In the genomic region with DNA sequence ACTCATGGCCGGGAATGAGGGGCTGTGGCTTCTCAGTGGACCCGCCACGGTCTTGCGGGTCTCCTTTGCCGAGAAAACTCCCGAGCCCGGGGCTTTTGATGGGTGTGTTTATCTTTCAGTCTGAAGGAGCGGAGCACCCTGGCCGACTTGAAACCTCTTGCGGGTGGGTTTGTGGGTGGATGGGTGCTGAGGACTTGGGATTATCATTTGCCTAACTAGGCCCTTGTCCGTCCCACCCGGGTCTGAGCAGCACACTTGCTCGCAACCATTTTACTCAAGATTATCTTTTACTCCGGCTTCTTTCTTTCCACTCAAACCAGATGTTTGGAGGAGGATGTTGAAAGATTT, we compare ENCODE assay signal across 8 mouse cellular contexts. TPM values are rescaled to one million over a fixed set of nuclear protein-coding genes. Genes with fewer than 3 reads are reported as not detected.
A peak's percentile ranks its signal among the peaks of the same experiment; 100 is the strongest.
DNase-seq lines count a peak whose midpoint lies in the region; ATAC-seq and TF ChIP-seq lines count a peak whose summit lies in the region.

No protein-coding gene starts in this region.

- peaks cover 33% of the 10 kb centered on the region for H3K4me1 ChIP-seq in kidney, embryonic 15.5 days
- H3K4me1 ChIP-seq in bone marrow macrophage, adult 2 months (ENCODE audit: control insufficient read depth, insufficient read depth, low read length): peaks cover 19% of the 10 kb centered on the region
- peaks cover 34% of the 10 kb centered on the region for H3K4me1 ChIP-seq in hindbrain, embryonic 15.5 days (replicated peaks)
- H3K4me1 ChIP-seq in midbrain, embryonic 15.5 days: peaks cover 30% of the 10 kb centered on the region

- no peak for DNase-seq in kidney, postnatal 25 days
- no peak for DNase-seq in cerebellum, adult 9-10 months
- no peak for DNase-seq in urinary bladder, adult 2 months (ENCODE audit: low spot score)
- no peak for DNase-seq in thymus, postnatal 0 days (ENCODE audit: low spot score)

- WGBS in kidney, embryonic 15.5 days: under 1% methylated on average over 14 of the region's 14 CpGs
- WGBS in hindbrain, embryonic 15.5 days: 1% methylated on average over 14 of the region's 14 CpGs
- WGBS in midbrain, embryonic 15.5 days: under 1% methylated on average over 14 of the region's 14 CpGs

- no peaks in the 10 kb centered on the region for H3K27me3 ChIP-seq in kidney, embryonic 15.5 days
- H3K27me3 ChIP-seq in hindbrain, embryonic 15.5 days: no peaks in the 10 kb centered on the region
- H3K27me3 ChIP-seq in midbrain, embryonic 15.5 days (replicated peaks): no peaks in the 10 kb centered on the region

- peak overlapping the region; percentile 58 for H3K4me2 ChIP-seq in kidney, embryonic 15.5 days
- H3K4me2 ChIP-seq in hindbrain, embryonic 15.5 days: peak overlapping the region; percentile 64
- H3K4me2 ChIP-seq in midbrain, embryonic 15.5 days: peak overlapping the region; percentile 67

- TF ChIP-seq POLR2A in bone marrow macrophage, adult 2 months (IDR thresholded peaks at IDR 0.05; ENCODE audit: borderline replicate concordance, low read depth, low read length): no peak

- peak overlapping the region; percentile 84 for H3K4me3 ChIP-seq in kidney, embryonic 15.5 days (replicated peaks)
- peak overlapping the region; percentile 87 for H3K4me3 ChIP-seq in bone marrow macrophage, adult 2 months (ENCODE audit: insufficient read depth, low read length)
- H3K4me3 ChIP-seq in hindbrain, embryonic 15.5 days: peak overlapping the region; percentile 85
- peak overlapping the region; percentile 92 for H3K4me3 ChIP-seq in midbrain, embryonic 15.5 days

- peak overlapping the region; percentile 92 for H3K9ac ChIP-seq in kidney, embryonic 15.5 days
- H3K9ac ChIP-seq in hindbrain, embryonic 15.5 days: peak overlapping the region; percentile 91
- H3K9ac ChIP-seq in midbrain, embryonic 15.5 days: peak overlapping the region; percentile 99

- peaks cover 3% of the 10 kb centered on the region; the same call in 1 of the 2 replicates for H3K36me3 ChIP-seq in kidney, embryonic 15.5 days
- no peaks in the 10 kb centered on the region for H3K36me3 ChIP-seq in hindbrain, embryonic 15.5 days
- H3K36me3 ChIP-seq in midbrain, embryonic 15.5 days (replicated peaks): peaks cover 3% of the 10 kb centered on the region; the same call in 1 of the 2 replicates

- H3K9me3 ChIP-seq in kidney, embryonic 15.5 days (replicated peaks): no peaks in the 10 kb centered on the region
- H3K9me3 ChIP-seq in hindbrain, embryonic 15.5 days: no peaks in the 10 kb centered on the region
- no peaks in the 10 kb centered on the region for H3K9me3 ChIP-seq in midbrain, embryonic 15.5 days

- ATAC-seq in kidney, embryonic 15.5 days (replicated peaks; ENCODE audit: low FRiP score): peak; percentile 10; the same call in 1 of the 2 replicates
- ATAC-seq in hindbrain, embryonic 15.5 days (ENCODE audit: low FRiP score, low read depth): no peak
- ATAC-seq in midbrain, embryonic 15.5 days (replicated peaks): peak; percentile 20

- peak overlapping the region; percentile 90 for H3K27ac ChIP-seq in kidney, embryonic 15.5 days
- H3K27ac ChIP-seq in bone marrow macrophage, adult 2 months (ENCODE audit: insufficient read depth, low read depth, low read length): peak overlapping the region; percentile 16; the same call in 1 of the 2 replicates
- peak overlapping the region; percentile 95 for H3K27ac ChIP-seq in hindbrain, embryonic 15.5 days (replicated peaks)
- H3K27ac ChIP-seq in midbrain, embryonic 15.5 days: peak overlapping the region; percentile 97

- no peak for TF ChIP-seq CTCF in bone marrow macrophage, adult 2 months (IDR thresholded peaks at IDR 0.05; ENCODE audit: low read depth, low read length)

RNA-seq across cellular contexts. Expression of gene Ick, which starts 4.5 kb away (rescaled TPM):
- 24.2 and 25.0 TPM in 2 replicates for polyA plus RNA-seq in kidney, embryonic 15.5 days (2015; fragmentation: Nextera tagmentation; extraction: Ambion mirVana)
- 7.1 and 11.5 TPM in 2 replicates for polyA plus RNA-seq in bone marrow macrophage, adult 2 months (2012; ENCODE audit: insufficient read depth, insufficient read length, missing spikeins)
- polyA plus RNA-seq in hindbrain, embryonic 15.5 days (2015; fragmentation: Nextera tagmentation; extraction: Ambion mirVana): 36.2 and 36.9 TPM in 2 replicates
- polyA plus RNA-seq in midbrain, embryonic 15.5 days (2015; fragmentation: Nextera tagmentation; extraction: Ambion mirVana): 43.0 and 46.3 TPM in 2 replicates
- 18.2 and 20.5 TPM in 2 replicates for polyA plus RNA-seq in urinary bladder, adult 2 months (2012; rRNA removed)
- polyA plus RNA-seq in thymus, postnatal 0 days (2015; fragmentation: Nextera tagmentation; extraction: Ambion mirVana): 14.7 and 14.9 TPM in 2 replicates

RNA-seq across cellular contexts. Expression of gene Fbxo9, which starts 4.6 kb away (rescaled TPM):
- polyA plus RNA-seq in kidney, embryonic 15.5 days (2015; fragmentation: Nextera tagmentation; extraction: Ambion mirVana): 38.4 and 40.1 TPM in 2 replicates
- 22.9 and 36.0 TPM in 2 replicates for polyA plus RNA-seq in bone marrow macrophage, adult 2 months (2012; ENCODE audit: insufficient read depth, insufficient read length, missing spikeins)
- polyA plus RNA-seq in hindbrain, embryonic 15.5 days (2015; fragmentation: Nextera tagmentation; extraction: Ambion mirVana): 74.3 and 83.5 TPM in 2 replicates
- polyA plus RNA-seq in midbrain, embryonic 15.5 days (2015; fragmentation: Nextera tagmentation; extraction: Ambion mirVana): 67.5 and 75.1 TPM in 2 replicates
- polyA plus RNA-seq in urinary bladder, adult 2 months (2012; rRNA removed): 80.0 and 81.1 TPM in 2 replicates
- 53.8 and 60.6 TPM in 2 replicates for polyA plus RNA-seq in thymus, postnatal 0 days (2015; fragmentation: Nextera tagmentation; extraction: Ambion mirVana)

Comparison
In these comparisons a context has a peak if more than half of its experiments do, and no peak if none do; other contexts are left out.
1. H3K27ac ChIP-seq: peak in every context shown above with its lines; median percentile 97 in midbrain, embryonic 15.5 days; 95 in hindbrain, embryonic 15.5 days; 90 in kidney, embryonic 15.5 days; 16 in bone marrow macrophage, adult 2 months.